Mouse (Mus musculus): ENCODE results near the gene Olfr943.

Gene Olfr943

DNA sequence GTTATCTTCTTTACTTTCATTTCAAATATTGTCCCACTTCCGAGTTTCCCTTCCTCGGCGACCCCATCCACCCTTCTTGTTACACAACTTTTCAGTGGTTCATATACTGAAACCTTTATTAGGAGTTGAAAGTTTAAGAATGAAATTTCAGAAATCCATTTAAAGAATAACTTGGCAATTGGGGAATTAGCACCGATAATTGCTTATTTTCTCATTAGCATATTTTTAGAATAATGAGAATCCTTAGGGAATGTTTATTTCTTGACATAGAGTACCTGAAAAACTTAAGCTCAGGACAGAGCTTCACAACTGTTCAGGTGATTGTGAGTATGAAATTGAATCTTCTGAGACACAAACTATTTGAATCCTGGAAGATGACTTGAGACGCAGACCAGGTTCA is at the start of gene Olfr943:
TSS of gene Olfr943 (plus strand) at position 301 of the 400 bp plus-strand sequence.
- DNase-seq: no peak

DNA sequence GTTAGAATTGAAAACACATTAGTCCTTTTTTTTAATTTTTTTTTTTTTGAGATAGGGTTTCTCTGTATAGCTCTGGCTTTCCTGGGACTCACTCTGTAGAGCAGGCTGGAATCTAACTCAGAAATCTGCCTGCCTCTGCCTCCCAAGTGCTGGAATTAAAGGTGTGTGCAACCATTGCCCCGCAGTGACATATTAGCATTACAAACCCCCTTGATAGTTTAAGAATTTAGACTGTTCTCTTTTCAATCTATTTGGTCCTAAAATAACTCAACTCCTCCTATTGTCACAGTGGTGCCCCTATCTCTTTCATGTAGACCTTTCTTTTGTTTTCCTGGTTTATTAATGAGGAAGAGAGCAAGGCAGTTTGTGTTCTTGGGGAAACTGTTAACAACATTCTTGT is 38.8 kb upstream of the Olfr943 start:
- DNase-seq: no peak

DNA sequence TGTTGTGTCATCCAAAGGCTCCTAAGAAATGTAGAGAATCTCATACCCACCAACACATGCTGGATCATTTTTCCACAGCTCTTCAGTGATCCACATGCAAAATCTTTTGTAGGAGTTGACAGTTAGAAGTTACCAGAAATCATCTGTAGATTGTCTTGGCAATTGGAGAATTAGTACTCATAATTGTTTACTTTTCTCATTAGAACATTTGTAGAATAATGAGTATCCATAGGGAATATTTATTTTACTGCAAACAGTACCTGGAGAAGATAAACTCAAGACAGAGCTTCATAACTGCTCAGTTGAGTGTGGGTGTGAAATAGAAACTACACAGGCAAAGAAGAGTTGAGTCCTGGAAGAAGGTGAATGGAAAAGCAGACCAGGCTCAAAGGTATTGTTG is 38.3 kb upstream of the Olfr943 start, which contains the start of gene Olfr27:
TSS of gene Olfr27 (plus strand) at position 301 of the 400 bp plus-strand sequence.
- no peak for DNase-seq

DNA sequence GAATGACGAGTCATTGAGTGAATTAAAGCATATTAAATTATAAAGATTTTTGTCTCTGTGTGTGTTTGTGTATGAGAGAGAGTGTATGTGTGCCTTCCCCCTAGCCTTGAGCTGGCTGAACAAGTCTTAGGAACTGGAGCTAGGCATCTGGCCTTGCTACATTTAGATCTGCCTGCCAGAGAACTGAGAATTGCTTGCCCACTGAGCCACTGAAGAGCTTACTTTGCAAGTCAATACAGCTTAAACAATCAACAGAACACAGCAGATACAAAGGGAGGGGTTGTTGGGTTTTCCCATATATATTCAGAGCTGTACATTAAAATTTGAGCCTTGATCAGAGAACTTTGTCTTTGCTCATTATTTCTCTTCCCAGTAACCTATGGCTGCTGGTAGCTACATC is 13.7 kb upstream of the Olfr943 start:
- DNase-seq: no peak

DNA sequence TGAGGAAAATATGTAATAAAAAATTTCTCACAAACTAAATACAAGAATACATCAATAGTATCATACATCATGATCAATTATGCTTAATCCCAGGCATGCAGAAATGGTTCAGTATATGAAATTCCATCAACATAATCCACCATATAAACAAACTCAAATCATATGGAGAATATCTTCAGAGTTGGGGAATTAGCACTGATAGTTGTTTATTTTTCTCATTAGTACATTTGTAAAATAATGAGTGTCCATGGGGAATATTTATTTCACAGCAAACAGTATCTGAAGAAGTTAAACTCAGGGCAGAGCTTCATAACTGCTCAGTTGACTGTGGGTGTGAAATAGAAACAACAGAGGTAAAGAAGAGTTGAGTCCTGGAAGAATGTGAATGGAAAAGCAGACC is 35.5 kb downstream of the Olfr943 start, which contains the start of gene Olfr944:
TSS of gene Olfr944 (plus strand) at position 301 of the 400 bp plus-strand sequence.
- no peak for DNase-seq
